Mouse (Mus musculus) stomach, postnatal 0 days (tissue): ENCODE measurements around the gene Gpr37l1.

Experiments used
- CTCF ChIP-seq: IDR thresholded peaks from 2 replicates; pipeline ENCODE4 v1.5.1; 2016; ENCODE audit warnings: antibody characterized with exemption, low read depth, mild to moderate bottlenecking, moderate library complexity
- EP300 ChIP-seq: optimal IDR thresholded peaks from 2 replicates; pipeline ENCODE3; 2016; ENCODE audit warnings: antibody characterized with exemption

- TF ChIP-seq CTCF, result no peak
- no peak for TF ChIP-seq EP300
These were observed 21.7 kb upstream of the Gpr37l1 start for GRCm38 (mm10) chr1:135189186-135189585.
